Mouse (Mus musculus): ENCODE data around the gene Cntfr.

GRCm38 (mm10) chr4:41648627-41649026 lies 48.3 kb downstream of the Cntfr start:
- TF ChIP-seq CTCF (IDR thresholded peaks at IDR 0.05; ENCODE audit: low read depth) (no peak), EP300 (IDR thresholded peaks at IDR 0.05; ENCODE audit: low read depth) (no peak)
